ENCODE assay signal across 18 mouse cellular contexts in the genomic region with DNA sequence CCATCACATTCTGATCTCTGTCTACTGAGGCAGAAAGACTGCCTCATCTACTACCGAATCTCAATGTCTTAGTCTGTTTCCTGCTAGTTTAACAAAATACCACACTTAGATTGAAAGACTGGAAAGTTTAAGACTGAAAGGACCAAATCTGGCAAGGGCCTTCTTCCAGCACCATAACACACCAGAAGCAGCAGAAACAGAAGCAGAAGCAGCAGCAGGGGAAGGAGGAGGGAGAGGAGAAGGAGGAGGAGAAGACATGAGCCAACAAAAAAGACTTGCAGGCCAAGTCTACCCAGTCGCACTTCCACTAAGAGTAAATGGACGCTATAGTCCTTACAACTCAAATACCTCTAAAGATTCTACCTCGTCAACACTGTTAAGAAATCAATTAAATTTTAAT.
A peak's percentile ranks its signal among the peaks of the same experiment; 100 is the strongest.
DNase-seq lines count a peak whose midpoint lies in the region; ATAC-seq and TF ChIP-seq lines count a peak whose summit lies in the region.
"Had no signal": no experiment of that assay in that cellular context is flagged by ENCODE, and none has a peak within 500 bp of the region (broad histone marks: within the 10 kb centered on the region; RNA-seq: fewer than 3 reads in every experiment).

No protein-coding gene starts in this region.

- WGBS in lung, adult 2 months = 89% methylated on average over 4 of the region's 4 CpGs

- TF ChIP-seq POLR2A in lung, adult 2 months (IDR thresholded peaks at IDR 0.05; ENCODE audit: borderline replicate concordance, extremely low read depth, low read depth, low read length) = no peak

- no peaks in the 10 kb centered on the region for H3K4me1 ChIP-seq in lung, adult 2 months (ENCODE audit: control insufficient read depth, insufficient read depth, low read length)

- no peak overlapping the region for H3K4me3 ChIP-seq in lung, adult 2 months (replicated peaks; ENCODE audit: extremely low read depth, low read depth, low read length)

- no peak for DNase-seq in frontal cortex, postnatal 25 days (ENCODE audit: low spot score in 2 of 2)
- peak; percentile 54 for DNase-seq in brain, adult 2 months (ENCODE audit: low read depth, low spot score)
- DNase-seq in lung, adult 2 months = no peak
- DNase-seq: adrenal gland, adult 2 months; adrenal gland, adult 8-10 months; adrenal gland, postnatal 10 days; adrenal gland, postnatal 14 days; adrenal gland, postnatal 25 days; adrenal gland, postnatal 36 days; B cell, adult 2 months; cerebellum, adult 11 months; cerebellum, adult 11-12 months; cerebellum, adult 18-20 months; cerebellum, adult 2 months had no signal

- TF ChIP-seq CTCF in lung, adult 2 months (IDR thresholded peaks at IDR 0.05; ENCODE audit: insufficient read depth, low read length) = no peak

- ATAC-seq in frontal cortex, adult (ENCODE audit: low TSS enrichment) = peak; percentile 72
- ATAC-seq: activated CD4-positive, CD25-positive, alpha-beta regulatory T cell, adult 4 months; CD4-positive, CD25-positive, alpha-beta regulatory T cell, adult 4 months; Patski had no signal
